Mouse (Mus musculus) erythroblast, embryonic 14.5 days (primary cell): ENCODE measurements around the gene Abcd4. TPM values are rescaled to one million over a fixed set of nuclear protein-coding genes. Genes with fewer than 3 reads are reported as not detected.

Experiments
- H3K27me3 ChIP-seq: 2 replicates; pipeline ENCODE4 v1.6.1; 2012; ENCODE audit warnings: inconsistent platforms; ENCODE audit not compliant: control insufficient read depth
- H3K36me3 ChIP-seq: 2 replicates; pipeline ENCODE4 v1.6.1; 2012; ENCODE audit warnings: mild to moderate bottlenecking, inconsistent platforms; ENCODE audit not compliant: control insufficient read depth
- H3K4me1 ChIP-seq: 2 replicates; pipeline ENCODE4 v1.6.1; 2012; ENCODE audit warnings: inconsistent platforms; ENCODE audit not compliant: control insufficient read depth
- H3K4me3 ChIP-seq: replicated peaks from 2 replicates; pipeline ENCODE3; 2012; ENCODE audit warnings: moderate library complexity, mild to moderate bottlenecking, inconsistent platforms
- H3K9me3 ChIP-seq: 2 replicates; pipeline ENCODE4 v1.6.1; 2012; ENCODE audit warnings: low read length, inconsistent platforms, mixed read lengths; ENCODE audit not compliant: control insufficient read depth
- GATA1 ChIP-seq: IDR thresholded peaks from 2 replicates; pipeline ENCODE4 v1.6.1; 2012; ENCODE audit warnings: low read length, inconsistent platforms, mixed read lengths
- TAL1 ChIP-seq: IDR thresholded peaks from 3 replicates; pipeline ENCODE4 v1.6.1; 2012; ENCODE audit warnings: low read length, inconsistent platforms, mixed read lengths
- polyA plus RNA-seq: library from polyadenylated mRNA; stranded (reverse); fragments of >175 nt; gene quantifications from 2 replicates; pipeline ENCODE4 v1.2.3, GENCODE M21; 2012

Abcd4 gene
- polyA plus RNA-seq: 0.03 TPM in 2 replicates

- H3K4me1 ChIP-seq: peaks cover 11% of the 10 kb centered on the region
- H3K9me3 ChIP-seq: no peaks in the 10 kb centered on the region
- 0 out of 2 replicates have a peak, but pooled peaks cover 2% of the 10 kb centered on the region for H3K27me3 ChIP-seq
- TF ChIP-seq TAL1 (no peak), GATA1 (no peak)
- no peaks in the 10 kb centered on the region for H3K36me3 ChIP-seq
- peak within 1 kb of the TSS; percentile 77 for H3K4me3 ChIP-seq
Observed at GRCm38 (mm10) chr12:84616977-84617630, at the start of gene Abcd4. Gene Abcd4, minus strand, starts transcription at chr12:84617413.

GRCm38 (mm10) chr12:84653912-84654311, 36.7 kb upstream of the Abcd4 start:
- TF ChIP-seq GATA1 (no peak), TAL1 (no peak)
- Histone ChIP-seq H3K4me3 (no peak overlapping the region), H3K4me1 (peaks cover 2% of the 10 kb centered on the region; the same call in 1 of the 2 replicates), H3K27me3 (peaks cover 7% of the 10 kb centered on the region), H3K36me3 (no peaks in the 10 kb centered on the region), H3K9me3 (no peaks in the 10 kb centered on the region)

GRCm38 (mm10) chr12:84650234-84650633, 33.0 kb upstream of the Abcd4 start:
- Histone ChIP-seq H3K27me3 (peaks cover 8% of the 10 kb centered on the region), H3K9me3 (no peaks in the 10 kb centered on the region), H3K36me3 (no peaks in the 10 kb centered on the region), H3K4me1 (peaks cover 2% of the 10 kb centered on the region; the same call in 1 of the 2 replicates), H3K4me3 (no peak overlapping the region)
- TF ChIP-seq GATA1 (no peak), TAL1 (no peak)

GRCm38 (mm10) chr12:84640654-84641053, 23.4 kb upstream of the Abcd4 start, which contains the start of gene Vrtn:
Gene Vrtn, plus strand, starts transcription at chr12:84641019.
- no peaks in the 10 kb centered on the region for H3K9me3 ChIP-seq
- no peak within 1 kb of the TSS for H3K4me3 ChIP-seq
- no peak for TF ChIP-seq TAL1
- H3K36me3 ChIP-seq: no peaks in the 10 kb centered on the region
- H3K4me1 ChIP-seq: no peaks in the 10 kb centered on the region
- H3K27me3 ChIP-seq: peaks cover 53% of the 10 kb centered on the region

- Histone ChIP-seq H3K4me3 (no peak overlapping the region), H3K36me3 (no peaks in the 10 kb centered on the region), H3K4me1 (no peaks in the 10 kb centered on the region), H3K27me3 (peaks cover 53% of the 10 kb centered on the region), H3K9me3 (no peaks in the 10 kb centered on the region)
- TF ChIP-seq GATA1 (no peak), TAL1 (no peak)
Observed at GRCm38 (mm10) chr12:84640253-84640652, 23.0 kb upstream of the Abcd4 start.

GRCm38 (mm10) chr12:84631867-84632266, 14.7 kb upstream of the Abcd4 start:
- H3K4me3 ChIP-seq: no peak overlapping the region
- no peaks in the 10 kb centered on the region for H3K4me1 ChIP-seq
- peaks cover 8% of the 10 kb centered on the region for H3K27me3 ChIP-seq
- no peaks in the 10 kb centered on the region for H3K36me3 ChIP-seq
- no peaks in the 10 kb centered on the region for H3K9me3 ChIP-seq
- no peak for TF ChIP-seq GATA1
- no peak for TF ChIP-seq TAL1

GRCm38 (mm10) chr12:84625116-84625515, 7.9 kb upstream of the Abcd4 start:
- peaks cover 33% of the 10 kb centered on the region for H3K27me3 ChIP-seq
- TF ChIP-seq GATA1: no peak
- TF ChIP-seq TAL1: no peak
- no peak overlapping the region for H3K4me3 ChIP-seq
- H3K4me1 ChIP-seq: no peaks in the 10 kb centered on the region
- no peaks in the 10 kb centered on the region for H3K36me3 ChIP-seq
- no peaks in the 10 kb centered on the region for H3K9me3 ChIP-seq

GRCm38 (mm10) chr12:84624601-84625000, 7.4 kb upstream of the Abcd4 start:
- TF ChIP-seq GATA1 (no peak), TAL1 (no peak)
- no peaks in the 10 kb centered on the region for H3K9me3 ChIP-seq
- no peaks in the 10 kb centered on the region for H3K36me3 ChIP-seq
- H3K4me1 ChIP-seq: no peaks in the 10 kb centered on the region
- no peak overlapping the region for H3K4me3 ChIP-seq
- H3K27me3 ChIP-seq: peaks cover 35% of the 10 kb centered on the region

GRCm38 (mm10) chr12:84620975-84621374, 3.8 kb upstream of the Abcd4 start:
- no peaks in the 10 kb centered on the region for H3K36me3 ChIP-seq
- TF ChIP-seq TAL1 (no peak), GATA1 (no peak)

GRCm38 (mm10) chr12:84617663-84618062, 450 bp upstream of the Abcd4 start:
- Histone ChIP-seq H3K36me3 (no peaks in the 10 kb centered on the region), H3K27me3 (0 out of 2 replicates have a peak, but pooled peaks cover 2% of the 10 kb centered on the region), H3K4me1 (peaks cover 11% of the 10 kb centered on the region), H3K4me3 (peak overlapping the region; percentile 77), H3K9me3 (no peaks in the 10 kb centered on the region)
- TF ChIP-seq GATA1 (no peak), TAL1 (no peak)

More at GRCm38 (mm10) chr12:84620975-84621374, 3.8 kb upstream of the Abcd4 start:
- no peak overlapping the region for H3K4me3 ChIP-seq
- peaks cover 30% of the 10 kb centered on the region for H3K27me3 ChIP-seq
- peaks cover 11% of the 10 kb centered on the region for H3K4me1 ChIP-seq
- H3K9me3 ChIP-seq: no peaks in the 10 kb centered on the region
